Mouse (Mus musculus): ENCODE data around the gene Arhgef19.
A peak's percentile ranks its signal among the peaks of the same experiment; 100 is the strongest.

- TF ChIP-seq POLR2A (IDR thresholded peaks at IDR 0.05; ENCODE audit: borderline replicate concordance, extremely low read depth, insufficient read depth, insufficient read length, poor library complexity, severe bottlenecking) (no peak), CTCF (IDR thresholded peaks at IDR 0.05; ENCODE audit: borderline replicate concordance, extremely low read depth, insufficient read depth, insufficient read length) (peak; percentile 61; the same call in 1 of the 2 replicates)
Observed at GRCm38 (mm10) chr4:141257440-141257839, 18.1 kb downstream of the Arhgef19 start.

All from brain, embryonic 14.5 days (tissue).